Mouse (Mus musculus) heart, adult 18-20 months (tissue): ENCODE data around the gene Cpvl. TPM values are rescaled to one million over a fixed set of nuclear protein-coding genes. Genes with fewer than 3 reads are reported as not detected.

Source experiments
- DNase-seq, 2 experiments: peaks; one replicate each; pipeline ENCODE4 v3.0.0; 2021 to 2022; ENCODE audit warnings: mixed read lengths in 1 of 2
- total RNA-seq, 2 experiments: library from RNA; stranded (reverse); gene quantifications; 2 replicates each; pipeline ENCODE4 v1.2.3; 2021

Gene Cpvl
- total RNA-seq, 2 experiments from 2014 or later, result not detected

GRCm38 (mm10) chr6:53884931-53885330, 93.5 kb downstream of the Cpvl start:
- DNase-seq, result no peak

- DNase-seq, result no peak
Measured at GRCm38 (mm10) chr6:53884496-53884895, 94.0 kb downstream of the Cpvl start.

- no peak for DNase-seq
Measured at GRCm38 (mm10) chr6:53883405-53883804, 95.1 kb downstream of the Cpvl start.

GRCm38 (mm10) chr6:53881623-53882022, 96.8 kb downstream of the Cpvl start:
- no peak for DNase-seq

- DNase-seq, result peak in 1 of 2 experiments; percentile 9
Measured at GRCm38 (mm10) chr6:53881235-53881606, 97.2 kb downstream of the Cpvl start.

GRCm38 (mm10) chr6:53880530-53881234, 97.8 kb downstream of the Cpvl start:
- peak; percentile 18 to 37 for DNase-seq

- no peak for DNase-seq
Measured at GRCm38 (mm10) chr6:53879567-53879966, 98.9 kb downstream of the Cpvl start.

GRCm38 (mm10) chr6:53874881-53875429, 103.5 kb downstream of the Cpvl start:
- DNase-seq, result no peak

- peak in 1 of 2 experiments; percentile 15 for DNase-seq
Measured at GRCm38 (mm10) chr6:53871903-53872302, 106.6 kb downstream of the Cpvl start.

GRCm38 (mm10) chr6:53863011-53863410, 115.5 kb downstream of the Cpvl start:
- peak in 1 of 2 experiments; percentile 13 for DNase-seq

GRCm38 (mm10) chr6:53859106-53859505, 119.4 kb downstream of the Cpvl start:
- DNase-seq, result peak; percentile 48 to 63

- peak in 1 of 2 experiments; percentile 29 for DNase-seq
Measured at GRCm38 (mm10) chr6:53857822-53858221, 120.6 kb downstream of the Cpvl start.

- peak; percentile 25 to 50 for DNase-seq
Measured at GRCm38 (mm10) chr6:53856775-53857174, 121.7 kb downstream of the Cpvl start.

- DNase-seq, result peak in 1 of 2 experiments; percentile 9
Measured at GRCm38 (mm10) chr6:53854971-53855856, 123.3 kb downstream of the Cpvl start.

GRCm38 (mm10) chr6:53854226-53854625, 124.2 kb downstream of the Cpvl start:
- DNase-seq, result no peak

- no peak for DNase-seq
Measured at GRCm38 (mm10) chr6:53853546-53853945, 124.9 kb downstream of the Cpvl start.

GRCm38 (mm10) chr6:53844626-53845025, 133.8 kb downstream of the Cpvl start:
- DNase-seq, result no peak

GRCm38 (mm10) chr6:53825213-53825612, 153.3 kb downstream of the Cpvl start:
- DNase-seq, result peak; percentile 55 to 81
